Mouse (Mus musculus): ENCODE results near the gene Coq6.

Coq6 gene

DNA sequence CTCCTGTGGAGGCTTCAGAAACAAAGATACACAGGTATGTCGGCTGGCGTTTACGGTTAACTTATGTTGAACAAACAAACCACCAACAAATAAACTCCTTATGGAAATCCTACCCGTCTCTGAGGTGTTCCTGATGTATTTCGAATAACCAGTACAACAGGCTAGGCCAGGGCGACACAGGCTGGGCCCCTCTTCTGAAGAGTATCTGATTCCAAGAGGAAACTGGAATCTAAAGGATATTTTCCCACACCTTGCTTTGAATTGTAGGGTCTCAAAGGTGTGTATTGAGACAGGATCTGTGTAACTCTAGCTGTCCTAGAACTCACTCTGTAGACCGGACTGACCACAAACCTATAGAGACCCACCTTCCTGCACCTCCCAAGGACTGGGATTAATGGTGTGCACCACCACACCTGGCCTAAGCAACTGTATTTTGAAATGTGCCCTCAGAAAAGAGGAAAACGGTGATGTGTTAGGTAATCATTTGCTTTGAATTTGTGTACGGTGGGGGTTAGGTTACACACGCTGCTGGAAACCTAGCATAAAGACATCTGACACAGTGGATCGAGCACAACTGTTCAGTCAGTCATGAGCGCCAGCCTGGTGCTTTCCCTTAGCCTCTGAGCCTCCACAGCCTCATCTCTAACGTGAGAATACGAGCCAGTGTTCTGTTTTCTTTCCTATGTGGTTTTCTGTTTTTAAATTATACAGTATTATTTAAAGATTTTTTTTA lies 35.7 kb downstream of the Coq6 start:
- DNase-seq (ENCODE audit: low read depth, low spot score): no peak

DNA sequence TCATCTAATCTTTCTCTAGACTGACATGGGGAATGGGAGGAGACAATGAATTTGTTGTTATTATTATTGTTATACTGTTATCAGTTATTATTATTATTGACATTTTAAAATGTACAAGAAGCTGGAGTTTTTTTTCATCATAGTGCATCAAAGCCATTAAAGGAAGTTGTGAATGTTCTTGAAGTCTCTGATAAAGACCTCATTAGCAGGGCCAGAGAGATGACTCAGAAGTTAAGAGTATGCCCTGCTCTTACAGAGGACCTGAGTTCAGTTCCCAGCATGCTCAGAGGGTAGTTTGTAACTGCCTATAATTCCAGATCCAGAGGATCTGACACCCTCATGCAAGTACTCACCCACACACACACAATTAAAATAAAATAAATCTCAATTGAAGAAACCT lies 36.2 kb downstream of the Coq6 start:
- DNase-seq (ENCODE audit: low read depth, low spot score): no peak

- no peak for DNase-seq (ENCODE audit: low read depth, low spot score)
Measured at GRCm38 (mm10) chr12:84398629-84399028, 37.2 kb downstream of the Coq6 start.

DNA sequence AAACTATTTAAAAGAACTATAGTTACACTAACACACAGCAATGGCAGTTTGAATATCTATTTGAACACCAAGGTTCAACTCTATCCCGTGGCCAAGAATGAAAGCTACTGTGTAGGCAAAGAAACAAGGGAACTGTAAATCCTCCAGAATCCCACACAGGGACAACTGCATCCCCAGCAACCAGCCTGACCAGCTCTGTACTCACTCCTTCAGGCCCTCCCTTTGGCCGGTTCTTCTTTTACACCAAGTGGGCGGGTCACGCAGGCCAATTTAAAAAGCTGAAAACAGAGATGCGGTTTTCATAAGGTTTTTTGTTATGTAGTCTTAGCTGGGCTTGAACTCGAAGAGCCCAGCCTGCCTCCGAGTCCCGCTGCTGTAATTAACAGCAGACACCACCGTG lies 37.7 kb downstream of the Coq6 start:
- no peak for DNase-seq (ENCODE audit: low read depth, low spot score)

DNA sequence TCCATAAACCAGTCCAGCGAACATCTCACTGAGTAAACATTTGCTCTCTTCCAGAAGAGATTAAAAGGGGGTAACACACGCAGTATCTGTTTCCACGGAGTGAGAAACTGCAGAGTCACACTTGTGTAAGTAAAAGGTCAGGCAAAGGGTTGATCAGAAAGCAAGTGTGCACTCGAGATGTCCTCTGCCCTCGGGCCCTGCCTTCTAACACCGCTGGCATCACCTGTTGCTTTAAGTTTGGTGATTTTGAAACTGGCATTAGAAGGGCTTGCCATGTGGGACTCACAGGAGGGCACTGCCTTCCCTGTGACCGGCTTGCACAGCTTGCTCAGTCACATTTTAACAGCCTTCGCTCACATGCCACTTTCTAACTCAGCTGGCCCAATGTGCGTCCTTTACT lies 38.2 kb downstream of the Coq6 start:
- DNase-seq (ENCODE audit: low read depth, low spot score): no peak

- no peak for DNase-seq (ENCODE audit: low read depth, low spot score)
Measured at GRCm38 (mm10) chr12:84400068-84400467, 38.6 kb downstream of the Coq6 start.

DNA sequence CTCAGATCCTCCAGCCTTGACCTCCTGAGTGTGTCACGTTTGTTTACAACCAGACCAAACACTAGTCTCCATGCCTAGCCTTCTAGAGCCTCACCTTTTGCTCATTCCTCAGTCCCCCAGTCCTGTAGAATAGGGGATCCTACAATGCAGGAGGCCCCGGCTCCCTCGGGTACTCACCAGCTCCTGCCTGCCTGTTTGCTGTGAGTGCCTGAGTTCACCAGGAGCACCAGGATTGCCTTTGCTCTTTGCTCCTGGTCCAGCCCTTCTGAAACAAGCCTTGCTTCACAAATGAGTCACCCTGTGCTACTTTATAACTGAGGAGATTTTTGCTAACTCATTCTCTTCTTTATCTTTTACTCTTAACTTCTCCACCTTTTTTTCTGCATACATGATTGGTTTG lies 39.2 kb downstream of the Coq6 start:
- no peak for DNase-seq (ENCODE audit: low read depth, low spot score)

DNA sequence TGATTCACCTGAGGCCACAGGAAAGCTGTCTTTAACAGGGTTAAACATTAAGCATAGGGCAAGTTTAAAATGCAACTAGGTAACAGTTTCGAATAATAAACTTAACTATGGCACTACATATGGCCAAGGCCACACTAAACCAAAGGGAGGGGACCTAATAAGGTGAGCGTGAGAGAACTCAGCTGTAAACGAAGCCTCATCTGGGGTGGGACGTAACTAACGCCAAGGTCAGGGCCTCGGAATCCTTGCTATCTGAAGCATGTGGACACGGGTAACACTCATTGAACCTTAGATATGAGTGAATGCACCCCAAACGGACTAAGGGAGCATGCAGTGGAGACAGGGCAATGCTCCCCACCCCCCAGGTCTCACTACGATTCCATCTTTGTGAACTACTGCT lies 41.5 kb downstream of the Coq6 start:
- no peak for DNase-seq (ENCODE audit: low read depth, low spot score)

- no peak for DNase-seq (ENCODE audit: low read depth, low spot score)
Measured at GRCm38 (mm10) chr12:84404541-84404940, 43.1 kb downstream of the Coq6 start.

GRCm38 (mm10) chr12:84407259-84407658 lies 45.8 kb downstream of the Coq6 start:
- peak; percentile 65 for DNase-seq (ENCODE audit: low read depth, low spot score)

DNA sequence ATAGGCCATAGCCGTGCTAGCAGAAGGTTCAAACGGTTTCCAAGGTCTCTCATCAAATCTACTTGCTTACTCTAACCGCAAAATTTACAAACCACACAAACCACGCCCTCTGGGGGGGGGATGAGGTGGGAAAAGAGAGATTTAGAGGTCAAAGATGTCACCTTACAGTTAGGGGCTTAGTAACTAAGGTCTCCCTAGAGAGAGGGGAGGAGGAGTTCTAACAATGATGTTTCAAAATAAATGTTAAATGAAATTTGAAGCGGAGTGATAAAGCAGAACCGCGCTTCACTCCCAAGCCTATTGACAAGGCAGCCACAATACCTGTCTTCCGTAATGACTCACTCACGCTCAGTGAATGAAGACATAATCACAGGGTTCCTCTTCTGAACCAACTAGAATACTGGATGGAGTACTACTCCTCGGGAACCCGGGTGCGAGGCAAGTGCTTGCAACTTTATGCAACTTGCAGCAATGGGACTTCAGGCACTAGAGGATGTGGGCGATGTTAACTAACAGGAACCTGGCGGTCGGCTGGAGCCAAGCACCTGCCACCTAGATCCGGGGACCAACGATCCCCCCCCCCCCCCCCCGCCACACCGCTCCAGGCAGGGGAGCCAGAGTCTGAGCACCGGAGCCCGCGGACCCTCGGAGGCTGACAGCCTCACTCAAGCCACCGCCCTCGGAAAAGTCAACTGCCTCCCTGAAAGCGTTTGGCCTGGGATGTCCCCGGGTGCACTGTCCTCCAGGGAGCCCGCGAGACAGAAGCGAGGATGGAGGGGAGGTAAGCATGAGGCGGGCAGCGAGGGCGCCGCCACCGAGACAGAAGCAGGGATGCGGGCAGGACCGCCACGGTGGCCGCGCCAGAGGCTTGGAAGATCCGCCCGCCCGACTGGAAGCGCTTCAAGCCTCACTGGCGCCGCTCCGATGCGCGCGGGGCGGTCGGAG lies 46.7 kb downstream of the Coq6 start:
- DNase-seq (ENCODE audit: low read depth, low spot score): peak; percentile 70

DNA sequence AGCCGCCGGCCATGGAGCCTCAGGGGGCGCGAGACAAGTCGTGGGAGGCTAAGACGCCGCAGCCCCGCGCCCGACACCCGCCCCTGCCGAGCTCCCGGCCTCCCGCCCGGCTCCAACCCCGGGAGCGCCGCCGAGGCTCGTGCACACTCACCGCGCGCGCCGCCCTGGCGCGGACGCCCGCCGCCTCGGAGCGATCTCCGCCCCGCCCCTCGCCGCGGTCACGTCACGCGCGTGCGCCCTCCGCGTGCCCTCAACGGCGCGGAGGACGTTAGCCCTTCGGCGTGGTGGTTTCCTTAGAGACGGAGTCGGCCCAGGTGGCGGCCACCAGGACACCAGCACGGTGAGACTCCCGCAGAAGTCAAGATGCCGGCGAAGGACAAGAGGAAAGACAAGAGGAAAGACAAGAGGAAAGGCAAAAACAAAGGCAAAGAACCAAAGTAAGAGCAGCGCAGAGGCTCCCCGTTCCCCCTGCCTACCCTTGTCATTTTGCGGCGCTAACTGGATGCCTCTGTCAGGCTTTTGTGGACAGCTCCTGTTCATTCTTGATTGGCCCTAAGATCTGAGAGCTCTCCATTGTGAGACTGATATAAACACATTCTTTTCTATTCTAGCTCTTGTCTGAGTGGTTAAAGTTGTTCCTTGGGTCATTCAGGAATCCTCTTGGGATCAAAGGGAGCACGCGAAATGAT lies 47.5 kb downstream of the Coq6 start, which contains the start of the genes Entpd5 and Bbof1:
TSS of gene Entpd5 (minus strand) at position 211 of the 689 bp plus-strand sequence.
TSS of gene Bbof1 (plus strand) at position 253 of the 689 bp plus-strand sequence.
- DNase-seq (ENCODE audit: low read depth, low spot score): peak; percentile 87

GRCm38 (mm10) chr12:84416834-84417604 lies 55.6 kb downstream of the Coq6 start, which contains the start of gene Rnf113a2:
TSS of gene Rnf113a2 (plus strand) at chr12:84417196.
- peak; percentile 91 for DNase-seq (ENCODE audit: low read depth, low spot score)

- DNase-seq (ENCODE audit: low read depth, low spot score): peak; percentile 18
Measured at GRCm38 (mm10) chr12:84417605-84417922, 56.1 kb downstream of the Coq6 start.

Data from R1 (cell line).